Mouse (Mus musculus) kidney, adult 2 months (tissue): Measurements from ENCODE around the gene Pfas.

Source experiments
- CTCF ChIP-seq: fragments of 200-500 bp; conservative IDR thresholded peaks from 2 replicates; pipeline ENCODE4 v1.5.1; 2011; ENCODE audit warnings: low read depth, mild to moderate bottlenecking, control low read depth, low read length, moderate library complexity, mixed read lengths; ENCODE audit not compliant: insufficient read depth, insufficient read length
- POLR2A ChIP-seq: fragments of 200-500 bp; IDR thresholded peaks from one replicate; pipeline ENCODE4 v1.6.1; 2011; ENCODE audit warnings: low read depth, low read length, control low read depth

DNA sequence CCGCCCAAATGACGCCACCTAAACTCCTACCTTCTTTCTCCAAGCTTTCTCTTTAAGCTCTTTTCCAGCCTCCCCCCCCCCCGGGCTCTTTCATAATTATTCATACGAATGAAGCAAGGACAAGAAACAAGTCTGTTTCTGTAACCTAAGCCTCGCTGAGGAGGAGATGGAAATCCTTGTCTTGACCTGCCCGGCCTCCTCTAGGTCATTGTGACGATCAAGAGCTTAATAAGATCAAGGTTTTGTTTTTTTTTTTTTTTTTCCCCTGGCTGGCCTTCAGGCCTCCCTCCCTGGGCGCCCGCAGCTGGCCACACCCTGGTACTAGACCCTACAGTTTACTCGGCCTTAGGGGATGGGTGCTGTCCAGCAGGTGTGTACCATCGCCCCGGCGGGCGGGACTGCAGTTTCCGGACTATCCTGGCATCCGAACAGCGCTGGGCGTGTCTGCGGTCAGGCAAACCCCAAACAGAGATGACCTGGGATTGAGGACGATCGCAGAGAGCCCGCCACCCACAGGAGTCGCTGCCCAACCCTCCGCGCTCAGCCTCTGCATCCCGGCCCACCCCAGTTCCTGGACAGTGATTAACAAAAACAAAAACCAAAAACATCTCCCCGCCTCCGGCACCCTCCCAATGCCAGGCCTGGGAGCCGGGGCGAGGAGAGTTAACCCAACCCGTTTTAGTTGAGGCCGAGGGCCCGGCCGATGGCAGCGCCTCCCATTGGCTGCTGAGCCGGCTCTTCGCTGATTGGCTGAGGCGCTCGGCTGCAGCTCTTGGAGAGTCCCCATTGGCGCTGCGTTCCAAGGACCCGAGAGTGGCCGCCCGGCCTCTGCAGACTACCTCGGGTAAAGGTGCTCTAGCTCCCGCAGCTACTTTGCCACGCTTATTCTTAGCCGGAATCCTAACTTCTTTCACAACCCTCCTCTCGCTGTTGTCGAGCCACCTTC lies 40.6 kb downstream of the Pfas start, which contains the start of gene Slc25a35:
- peak; percentile 9 for TF ChIP-seq POLR2A
- 0 out of 2 replicates have a peak, but pooled peaks have one; percentile 10 for TF ChIP-seq CTCF
